29 mouse cellular contexts compared by ENCODE assay signal in the genomic region with DNA sequence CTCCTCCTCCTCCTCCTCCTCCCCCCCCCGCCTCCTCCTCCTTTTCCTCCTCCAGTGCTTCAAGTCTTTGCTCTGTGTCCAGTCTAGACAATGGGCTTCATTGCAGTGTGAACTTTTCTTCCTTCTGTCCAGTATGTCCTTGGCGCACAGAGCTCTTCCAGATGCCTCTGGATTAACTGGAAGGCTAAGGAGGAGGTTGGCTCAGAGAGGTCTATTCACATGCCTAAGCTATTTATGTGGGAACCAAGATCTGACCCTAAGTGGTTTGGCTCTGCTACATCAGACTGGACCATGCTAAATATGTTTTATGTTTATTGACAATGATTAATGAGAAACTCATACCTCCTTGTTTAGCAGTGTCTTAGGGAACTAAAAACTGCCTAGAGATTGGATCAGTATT. TPM values are rescaled to one million over a fixed set of nuclear protein-coding genes. Genes with fewer than 3 reads are reported as not detected.
DNase-seq lines count a peak whose midpoint lies in the region; ATAC-seq lines count a peak whose summit lies in the region.
"Had no signal": no experiment of that assay in that cellular context is flagged by ENCODE, and none has a peak within 500 bp of the region (broad histone marks: within the 10 kb centered on the region; RNA-seq: fewer than 3 reads in every experiment).

No protein-coding gene starts in this region.

- H3K27ac ChIP-seq in heart, embryonic 11.5 days (ENCODE audit: low read depth, low read length) = no peak overlapping the region
- H3K27ac ChIP-seq: embryonic facial prominence, embryonic 13.5 days; forebrain, embryonic 12.5 days; kidney, embryonic 15.5 days; liver, embryonic 13.5 days; midbrain, embryonic 10.5 days; midbrain, embryonic 15.5 days; neural tube, embryonic 15.5 days; stomach, postnatal 0 days had no signal

- no peak overlapping the region for H3K4me2 ChIP-seq in heart, embryonic 11.5 days
- H3K4me2 ChIP-seq: embryonic facial prominence, embryonic 13.5 days; forebrain, embryonic 12.5 days; kidney, embryonic 15.5 days; liver, embryonic 13.5 days; midbrain, embryonic 15.5 days; neural tube, embryonic 15.5 days had no signal

- no peak overlapping the region for H3K9ac ChIP-seq in heart, embryonic 11.5 days (ENCODE audit: low read depth, low read length)
- H3K9ac ChIP-seq: embryonic facial prominence, embryonic 13.5 days; forebrain, embryonic 12.5 days; forebrain, postnatal 0 days; kidney, embryonic 15.5 days; liver, embryonic 13.5 days; midbrain, embryonic 15.5 days; neural tube, embryonic 15.5 days had no signal

- DNase-seq in heart, adult 18-20 months = peak; percentile 49 to 67
- DNase-seq in heart, postnatal 14 days = peak; percentile 9
- DNase-seq in heart, postnatal 25 days (ENCODE audit: low spot score) = no peak
- peak; percentile 81 for DNase-seq in 3T3-L1 (ENCODE audit: low read depth, low spot score)
- peak; percentile 78 for DNase-seq in NIH3T3 (ENCODE audit: low read depth)
- no peak for DNase-seq in thymus, adult 18-20 months
- no peak for DNase-seq in cerebellum, adult 11-12 months
- DNase-seq: cerebellum, postnatal 10 days; forebrain, postnatal 0 days; kidney, adult 18-20 months; kidney, postnatal 25 days; left cerebral cortex, postnatal 4 days; liver, embryonic 13.5 days; right cerebral cortex, postnatal 25 days; spleen, adult 18-20 months; thymus, adult 2 months; thymus, postnatal 36 days had no signal

- WGBS in heart, embryonic 11.5 days (ENCODE audit: insufficient replicate concordance) = 56% methylated on average over 1 of the region's 2 CpGs

- no peaks in the 10 kb centered on the region for H3K4me1 ChIP-seq in heart, embryonic 11.5 days (ENCODE audit: control insufficient read depth, insufficient read depth, low read length)
- H3K4me1 ChIP-seq: embryonic facial prominence, embryonic 13.5 days; forebrain, embryonic 12.5 days; kidney, embryonic 15.5 days; liver, embryonic 13.5 days; midbrain, embryonic 10.5 days; midbrain, embryonic 15.5 days had no signal

- no peaks in the 10 kb centered on the region for H3K27me3 ChIP-seq in heart, embryonic 11.5 days (ENCODE audit: control insufficient read depth, insufficient read depth, low read length)
- H3K27me3 ChIP-seq: embryonic facial prominence, embryonic 13.5 days; forebrain, embryonic 12.5 days; kidney, embryonic 15.5 days; liver, embryonic 13.5 days; midbrain, embryonic 15.5 days; neural tube, embryonic 15.5 days had no signal

- intact Hi-C loops in heart, postnatal 14 days (cut with DNase I) = no loop called here
- intact Hi-C loops in heart, postnatal 25 days (cut with DNase I) = no loop called here

- no peak for ATAC-seq in heart, embryonic 11.5 days (replicated peaks; ENCODE audit: insufficient number of reproducible peaks, low FRiP score, low TSS enrichment)
- ATAC-seq: forebrain, postnatal 0 days; hindbrain, embryonic 16.5 days; lung, postnatal 0 days; midbrain, embryonic 15.5 days had no signal

- no peaks in the 10 kb centered on the region for H3K9me3 ChIP-seq in heart, embryonic 11.5 days (replicated peaks; ENCODE audit: control insufficient read depth, low read length)
- H3K9me3 ChIP-seq: embryonic facial prominence, embryonic 13.5 days; forebrain, embryonic 12.5 days; G1E; kidney, embryonic 15.5 days; liver, embryonic 13.5 days; midbrain, embryonic 10.5 days; midbrain, embryonic 15.5 days; neural tube, embryonic 15.5 days had no signal

- H3K4me3 ChIP-seq in heart, embryonic 11.5 days (ENCODE audit: low read depth, low read length) = no peak overlapping the region
- H3K4me3 ChIP-seq: embryonic facial prominence, embryonic 13.5 days; erythroblast, embryonic 14.5 days; forebrain, embryonic 12.5 days; kidney, embryonic 15.5 days; liver, embryonic 13.5 days; midbrain, embryonic 10.5 days; midbrain, embryonic 15.5 days; neural tube, embryonic 15.5 days had no signal

- H3K36me3 ChIP-seq in heart, embryonic 11.5 days (ENCODE audit: control insufficient read depth, insufficient read depth, low read length) = no peaks in the 10 kb centered on the region
- H3K36me3 ChIP-seq: embryonic facial prominence, embryonic 13.5 days; forebrain, embryonic 12.5 days; G1E; kidney, embryonic 15.5 days; liver, embryonic 13.5 days; midbrain, embryonic 10.5 days; midbrain, embryonic 15.5 days; neural tube, embryonic 15.5 days had no signal

RNA-seq across cellular contexts. Expression of a gene that starts 53.1 kb away (rescaled TPM):
- total RNA-seq in heart, adult 18-20 months (2021) = 1 to 10 TPM; 5.3 to 6.8 TPM
- polyA plus RNA-seq in heart, embryonic 11.5 days (2014; fragmentation: Nextera tagmentation; extraction: Ambion mirVana) = 4.8 and 6.7 TPM in 2 replicates
- total RNA-seq in heart, postnatal 14 days (2021) = 1 to 10 TPM; 5.7 to 6.3 TPM
- 1 to 10 TPM; 5.1 to 5.2 TPM for total RNA-seq in heart, postnatal 25 days (2021)
- polyA plus RNA-seq: G1E had no signal

Comparison
In these comparisons a context has a peak if more than half of its experiments do, and no peak if none do; other contexts are left out.
1. DNase-seq: peak in heart, adult 18-20 months (2 of 2), heart, postnatal 14 days (2 of 2), 3T3-L1 (single experiment) and NIH3T3 (single experiment); none in heart, postnatal 25 days (single experiment), thymus, adult 18-20 months (0 of 2) and cerebellum, adult 11-12 months (single experiment).